Mouse (Mus musculus) gastrocnemius, postnatal 25 days (tissue): ENCODE results near the gene Ntm. TPM values are rescaled to one million over a fixed set of nuclear protein-coding genes. Genes with fewer than 3 reads are reported as not detected.

Experiments
- DNase-seq: peaks from one replicate; pipeline ENCODE4 v3.0.0; 2022
- total RNA-seq, 2 experiments: library from RNA; stranded (reverse); gene quantifications; 1 replicate in 1 of 2; 2 replicates in 1 of 2; pipeline ENCODE4 v1.2.3; 2021

Ntm gene
- total RNA-seq, 2 experiments from 2014 or later: 0.29 to 1.1 TPM

DNA sequence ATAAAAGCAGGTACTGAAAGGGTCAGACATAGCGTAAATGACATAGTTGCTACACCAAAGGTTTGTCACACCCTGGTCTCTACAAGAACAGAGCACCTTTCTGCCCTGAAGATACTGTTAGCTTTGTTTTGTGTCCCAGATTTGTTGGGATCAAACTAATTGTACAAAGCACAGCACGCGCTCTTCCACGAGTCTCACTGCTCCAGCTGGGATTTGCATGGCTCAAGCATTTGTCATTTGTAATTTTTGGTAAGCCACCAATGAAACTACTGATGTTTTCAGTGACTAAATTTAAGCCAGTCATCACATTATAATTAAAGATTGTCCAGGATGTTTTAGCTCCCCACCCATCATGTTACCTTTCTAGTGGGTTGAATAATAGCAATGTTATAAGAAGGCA lies 735.2 kb downstream of the Ntm start:
- no peak for DNase-seq

DNA sequence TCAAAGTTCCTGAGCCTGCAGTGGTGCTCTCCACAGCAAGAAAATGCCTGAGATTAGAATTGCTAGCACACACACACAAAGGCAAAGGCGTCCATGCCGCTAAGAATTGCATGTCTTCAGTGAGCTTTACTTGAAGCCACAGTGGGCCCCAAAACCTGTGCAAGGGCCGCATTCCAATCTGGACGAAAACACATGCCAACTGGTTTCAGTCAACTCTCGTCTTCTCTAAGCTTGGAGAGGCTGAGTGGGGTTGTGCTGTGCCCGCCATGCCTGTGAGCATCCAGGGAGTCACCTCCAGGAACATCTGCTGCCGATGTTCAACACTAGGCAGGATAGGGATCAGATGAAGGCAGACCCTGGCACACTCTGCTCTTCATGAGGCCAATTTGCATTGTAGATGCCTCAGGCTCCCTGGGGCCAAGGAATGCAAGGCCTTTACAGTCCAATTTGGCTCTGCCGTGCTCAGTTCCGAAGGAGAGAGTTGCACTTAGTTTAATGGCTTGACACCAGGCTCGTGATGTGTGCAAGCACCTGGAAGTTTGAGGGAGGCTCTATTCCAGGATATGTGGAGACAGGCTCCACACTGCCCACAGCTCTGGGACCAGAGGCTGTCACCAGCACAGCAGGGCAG lies 739.9 kb downstream of the Ntm start:
- DNase-seq: no peak

DNA sequence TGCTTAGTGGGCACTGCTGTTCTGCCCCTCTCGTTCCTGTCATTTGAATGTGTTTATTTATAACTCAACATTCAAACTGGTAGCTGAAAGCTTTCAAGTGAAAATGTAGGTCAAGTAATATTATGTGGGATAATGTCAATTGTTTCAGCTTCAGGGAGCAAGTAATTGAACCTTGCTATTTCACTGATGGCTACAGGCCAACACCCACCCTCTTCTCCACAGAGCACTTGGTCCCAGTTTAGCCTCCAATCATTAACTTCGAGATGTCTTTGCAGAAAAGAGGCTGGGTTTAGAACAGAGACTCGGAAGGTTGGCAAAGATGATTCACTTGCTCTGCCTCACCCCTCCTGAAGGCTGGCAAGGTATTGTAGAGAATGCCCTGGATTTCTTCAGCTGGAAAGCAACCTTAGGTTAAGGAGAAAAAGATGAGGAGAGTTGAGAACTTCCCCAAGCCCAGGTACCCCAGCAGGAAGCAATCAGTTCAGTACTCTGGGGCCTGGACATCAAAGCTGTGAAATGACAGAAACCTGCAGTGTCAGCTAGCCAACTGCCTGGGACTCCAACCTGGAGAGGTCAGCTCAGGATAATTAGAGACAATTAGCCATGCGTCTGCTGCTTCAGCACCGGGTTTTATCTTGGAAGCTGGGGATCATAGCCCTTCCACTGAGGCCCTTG lies 741.9 kb downstream of the Ntm start:
- no peak for DNase-seq

DNA sequence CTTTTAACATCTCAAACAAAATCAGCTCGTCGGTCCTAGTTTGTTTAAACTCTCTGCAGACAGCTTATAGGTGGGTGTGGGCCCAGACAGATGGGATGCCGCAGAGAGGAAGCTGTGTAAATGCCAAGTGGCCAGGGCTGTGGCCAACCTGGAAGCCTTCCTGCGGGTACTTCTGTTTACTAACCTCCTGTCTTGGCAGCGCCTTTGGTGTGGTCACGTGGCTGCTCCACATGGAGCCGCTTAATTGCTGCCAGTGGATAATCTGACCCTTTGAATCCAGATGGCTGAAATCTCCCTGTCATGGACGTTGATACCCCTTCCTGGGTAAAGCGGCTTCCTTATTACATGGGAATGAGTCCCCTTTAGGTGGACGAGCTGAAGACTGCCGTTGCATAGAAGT lies 742.4 kb downstream of the Ntm start:
- no peak for DNase-seq

DNA sequence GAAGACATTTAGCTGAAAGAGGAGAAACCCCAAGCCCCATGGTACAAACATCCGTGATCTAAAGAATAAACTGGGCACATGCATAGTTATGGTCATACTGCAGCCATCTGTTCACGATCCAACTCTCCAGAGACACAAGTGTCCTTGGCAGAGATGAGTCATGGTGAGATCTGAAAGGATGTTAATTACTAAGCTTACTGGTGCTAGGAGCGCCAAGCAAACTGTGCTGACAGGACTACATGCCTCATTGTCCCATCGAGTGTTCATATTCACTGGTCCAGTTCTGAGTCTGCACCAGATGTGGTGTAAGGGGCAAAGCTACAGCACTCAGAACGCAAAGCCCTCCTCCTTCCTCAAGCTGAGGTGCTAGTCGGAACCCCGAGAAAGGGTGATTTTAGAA lies 745.0 kb downstream of the Ntm start:
- no peak for DNase-seq

DNA sequence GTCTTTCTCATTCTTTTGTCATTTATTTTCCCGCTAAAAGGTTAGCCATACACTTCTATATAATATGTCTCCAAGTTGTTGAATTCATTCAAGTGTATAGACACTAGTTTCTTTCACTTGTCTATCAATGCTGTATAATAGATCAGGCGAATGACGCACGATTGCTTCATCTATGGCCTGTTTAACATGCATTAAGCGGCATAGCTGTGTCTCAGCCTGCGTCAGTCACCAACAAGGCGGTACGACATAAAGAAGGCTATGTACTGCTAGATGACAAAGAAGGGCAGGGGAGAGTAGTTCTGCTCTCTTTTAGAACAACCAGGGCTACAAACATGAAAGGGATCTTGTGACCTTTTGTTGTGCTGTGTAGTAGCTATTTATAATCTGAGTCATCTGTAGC lies 746.4 kb downstream of the Ntm start:
- DNase-seq: no peak

DNA sequence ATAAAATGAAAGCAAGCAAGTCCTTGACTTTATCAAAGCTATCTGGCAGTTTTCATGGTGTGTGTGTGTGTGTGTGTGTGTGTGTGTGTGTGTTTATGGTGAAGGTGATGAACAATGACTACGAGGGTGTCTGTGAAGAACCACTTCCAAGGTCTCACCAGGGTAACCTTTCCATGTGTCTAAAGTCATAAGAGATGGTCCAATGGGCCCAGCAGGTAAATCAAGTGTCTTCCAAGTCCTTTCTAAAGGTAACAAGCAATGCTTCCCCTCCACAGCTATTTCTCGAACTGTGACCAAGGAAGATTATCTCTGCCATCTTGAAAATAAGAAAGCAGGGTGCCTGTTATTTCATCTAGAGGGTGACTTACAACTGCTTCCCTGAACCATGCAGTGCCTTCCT lies 747.1 kb downstream of the Ntm start:
- DNase-seq: no peak

DNA sequence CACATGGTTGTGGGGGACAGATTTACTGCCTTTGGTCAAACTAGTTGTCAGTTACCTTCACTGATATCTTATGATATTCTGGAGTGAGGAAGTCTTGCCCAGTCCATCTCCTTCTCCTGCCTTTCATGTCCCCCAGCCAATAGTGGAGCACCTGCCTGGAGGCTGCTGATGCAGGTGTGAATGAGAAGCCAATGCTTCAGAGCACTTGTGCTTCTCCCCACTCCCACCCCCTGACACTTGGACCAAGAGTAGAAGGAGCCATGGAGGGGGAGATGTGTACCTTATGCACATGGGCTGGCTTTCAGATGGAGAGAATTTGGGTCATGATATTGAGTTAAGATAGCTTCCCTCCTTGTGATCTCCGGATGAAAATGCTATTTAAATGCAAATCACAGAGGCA lies 747.7 kb downstream of the Ntm start:
- DNase-seq: no peak

DNA sequence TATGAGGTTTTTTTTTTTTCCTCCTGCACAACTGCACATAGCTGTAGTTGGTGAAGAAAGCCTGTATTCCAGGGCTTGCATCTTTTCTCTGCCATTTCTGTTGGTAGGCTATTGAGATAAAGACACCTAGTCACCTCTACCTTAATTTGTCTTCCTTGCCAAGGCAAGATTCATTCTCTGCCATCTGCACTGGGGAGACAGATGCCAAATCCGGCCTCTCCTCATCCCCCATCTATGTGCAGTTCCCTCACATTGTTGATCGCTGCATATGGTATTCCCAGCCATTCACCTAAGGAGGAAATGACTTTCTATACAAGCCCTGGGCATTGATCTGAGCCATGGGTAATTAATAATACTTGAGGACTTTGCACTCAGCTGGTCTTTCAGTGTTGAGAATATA lies 753.7 kb downstream of the Ntm start:
- DNase-seq: no peak

DNA sequence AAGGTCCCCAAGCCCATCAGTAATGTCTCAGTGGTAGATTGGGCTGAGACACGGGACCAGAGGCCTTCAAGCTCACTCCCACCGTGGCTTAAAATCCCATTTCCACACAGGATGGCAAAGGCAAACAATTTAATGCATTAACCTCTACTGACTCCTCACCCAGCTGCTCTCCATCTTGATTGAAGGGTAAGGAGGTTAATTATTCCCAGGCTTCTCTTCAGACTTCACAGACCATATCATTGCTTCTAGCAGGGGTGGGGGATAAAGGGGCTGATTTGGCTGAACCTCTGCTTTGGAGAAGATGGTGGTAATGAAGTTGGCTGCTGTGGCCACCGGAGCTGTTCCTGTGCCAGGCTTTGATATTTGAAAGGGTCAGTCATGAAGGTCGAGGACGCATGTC lies 754.8 kb downstream of the Ntm start:
- DNase-seq: no peak

DNA sequence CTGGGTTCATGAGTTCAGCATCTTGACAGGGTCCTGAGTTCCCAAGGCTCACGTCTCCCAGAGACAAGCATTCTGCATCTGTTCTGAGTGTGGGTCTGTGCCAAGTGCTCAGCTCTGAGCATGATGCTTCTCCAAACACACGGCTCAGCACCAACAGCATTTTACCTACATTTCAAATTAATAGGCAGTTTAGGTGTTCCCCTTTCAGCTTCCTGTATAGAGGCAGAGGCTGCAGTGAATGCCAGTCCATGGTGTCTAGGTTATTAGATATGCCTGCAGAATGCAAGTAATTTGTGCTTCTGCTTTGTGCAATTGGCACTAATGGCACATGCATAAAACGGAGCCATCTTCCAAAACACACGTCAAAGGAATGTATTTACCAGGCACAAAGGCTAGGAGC lies 757.3 kb downstream of the Ntm start:
- DNase-seq: no peak

DNA sequence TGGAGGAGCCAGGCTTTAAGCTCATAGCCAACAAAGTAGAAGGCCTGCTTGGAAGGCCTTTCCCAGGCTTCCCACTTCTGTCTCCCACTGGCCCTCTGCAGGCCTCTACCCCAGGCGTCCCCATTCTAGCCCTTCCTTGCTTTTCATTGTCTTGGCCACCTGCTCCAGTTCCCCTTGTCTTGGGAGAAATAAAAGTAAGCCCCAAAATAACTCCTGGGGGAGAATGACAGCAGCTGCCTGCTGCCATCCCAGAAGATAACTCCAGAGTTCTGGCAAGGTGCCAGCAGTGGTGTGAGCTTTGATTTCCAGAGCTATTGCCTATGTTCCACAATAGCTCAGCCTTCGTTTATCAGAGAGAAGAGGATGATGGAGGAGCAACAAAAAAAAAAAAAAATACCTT lies 760.7 kb downstream of the Ntm start:
- no peak for DNase-seq

DNA sequence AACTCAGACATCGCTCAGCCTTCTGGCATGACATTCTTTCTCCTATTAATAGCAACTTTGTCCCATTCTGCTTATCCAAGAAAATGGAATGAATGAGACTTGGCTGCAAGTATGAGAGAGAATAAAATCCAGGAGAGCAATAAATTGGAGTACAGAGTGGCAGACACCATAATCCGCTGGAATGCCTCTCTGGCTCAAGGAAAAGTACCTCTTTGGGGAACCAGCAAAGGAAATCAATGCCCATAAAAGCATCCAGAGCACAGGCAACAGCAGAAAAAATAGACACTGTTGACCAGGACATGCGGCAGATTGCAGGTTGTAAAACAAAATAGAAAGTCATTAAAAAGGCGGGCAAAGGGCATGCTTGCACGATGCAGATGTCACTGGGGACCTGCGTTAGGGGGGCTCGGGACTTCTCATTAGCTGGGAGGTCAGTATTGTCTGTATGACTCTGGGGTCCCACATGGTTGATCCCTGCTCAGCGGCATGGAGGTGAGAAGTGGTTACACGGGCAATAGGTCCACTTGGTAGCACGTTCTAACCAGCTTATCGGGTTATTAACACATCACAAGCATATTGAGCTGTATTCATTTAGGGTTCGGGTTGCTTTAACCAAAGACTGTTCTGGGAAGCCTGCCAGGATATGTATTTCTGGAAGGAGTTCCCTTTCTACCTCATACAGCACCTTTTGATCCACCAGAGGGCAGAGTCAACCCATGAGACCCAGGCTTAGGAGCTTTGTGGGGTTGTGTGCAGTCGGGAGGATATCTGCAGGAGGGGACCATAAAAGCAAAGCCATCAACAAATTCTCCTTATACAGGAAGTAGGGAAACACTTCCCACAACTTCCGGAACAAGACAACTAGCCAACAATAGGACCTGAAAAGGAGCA lies 761.5 kb downstream of the Ntm start:
- no peak for DNase-seq

DNA sequence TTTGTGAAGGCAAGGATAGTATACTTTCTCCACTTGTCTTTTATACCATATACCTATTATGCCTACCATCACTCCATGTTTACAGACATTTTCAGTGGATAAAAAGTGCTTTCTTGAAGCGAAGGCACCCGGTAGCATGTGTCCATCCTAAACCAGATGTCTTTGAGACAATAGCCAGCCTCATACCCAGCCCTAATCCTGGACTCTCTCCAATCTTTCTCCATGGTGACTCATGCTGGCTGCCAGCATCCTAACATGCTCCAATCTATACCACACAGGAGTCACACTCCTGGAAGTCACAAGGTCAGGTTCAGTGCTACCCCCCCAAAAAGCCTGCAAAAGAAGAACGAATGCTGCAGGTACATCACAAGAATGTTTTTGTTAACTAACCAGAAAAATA lies 765.9 kb downstream of the Ntm start:
- no peak for DNase-seq

DNA sequence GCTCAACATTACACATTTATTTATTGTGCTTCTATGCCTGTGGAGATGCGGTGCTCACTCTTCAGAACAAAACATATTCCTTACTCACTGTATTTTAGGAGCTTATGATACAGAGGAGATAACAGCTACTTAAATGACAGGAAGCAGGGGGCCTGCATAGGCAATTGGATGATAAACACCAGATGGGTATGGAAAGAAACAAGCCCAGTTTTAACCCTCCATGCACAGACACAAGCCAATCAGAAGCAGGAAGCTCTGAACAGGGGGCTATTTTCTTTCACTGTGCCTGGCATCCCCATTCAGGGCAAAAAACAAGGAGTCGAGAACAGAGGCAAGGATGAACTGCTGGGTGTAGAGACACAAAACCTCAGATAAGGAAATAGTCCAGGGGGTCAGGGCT lies 768.7 kb downstream of the Ntm start:
- DNase-seq: no peak

DNA sequence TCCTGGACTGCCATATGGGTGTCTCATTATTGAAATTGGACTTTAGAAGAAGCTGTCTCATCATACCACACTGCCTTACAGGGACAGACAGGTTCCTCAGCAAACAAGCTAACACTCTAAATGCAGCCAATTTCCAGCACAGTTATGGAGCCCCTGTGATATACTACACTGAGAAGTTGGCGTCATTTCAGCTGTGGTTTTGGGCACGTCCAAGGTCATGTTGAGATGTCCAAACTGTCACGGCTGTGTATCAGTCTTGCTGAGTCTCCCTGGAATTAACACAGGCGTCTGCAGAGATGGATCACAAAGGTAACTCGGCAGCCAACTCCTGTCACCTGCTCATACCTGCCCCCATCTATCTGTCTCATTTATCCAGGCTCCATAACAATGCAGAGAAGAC lies 779.9 kb downstream of the Ntm start:
- no peak for DNase-seq

DNA sequence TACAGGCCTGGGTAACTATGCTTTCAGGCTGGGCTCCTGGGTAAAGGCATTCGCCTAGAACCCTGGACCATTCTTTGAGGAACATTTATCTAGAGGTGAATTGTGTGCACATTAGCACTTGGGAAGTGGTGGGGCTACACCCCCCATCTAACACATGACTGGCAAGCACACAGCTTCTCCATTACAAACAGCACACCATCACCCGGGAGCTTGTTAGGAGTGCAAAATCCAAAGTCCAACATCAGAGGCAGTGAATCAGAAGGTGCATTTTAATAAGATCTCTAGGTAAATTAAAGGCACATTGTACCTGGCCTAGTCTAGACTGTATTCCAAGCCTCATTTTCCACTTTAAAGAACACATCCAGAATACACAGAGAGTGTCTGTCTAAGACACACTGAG lies 781.3 kb downstream of the Ntm start:
- DNase-seq: no peak

DNA sequence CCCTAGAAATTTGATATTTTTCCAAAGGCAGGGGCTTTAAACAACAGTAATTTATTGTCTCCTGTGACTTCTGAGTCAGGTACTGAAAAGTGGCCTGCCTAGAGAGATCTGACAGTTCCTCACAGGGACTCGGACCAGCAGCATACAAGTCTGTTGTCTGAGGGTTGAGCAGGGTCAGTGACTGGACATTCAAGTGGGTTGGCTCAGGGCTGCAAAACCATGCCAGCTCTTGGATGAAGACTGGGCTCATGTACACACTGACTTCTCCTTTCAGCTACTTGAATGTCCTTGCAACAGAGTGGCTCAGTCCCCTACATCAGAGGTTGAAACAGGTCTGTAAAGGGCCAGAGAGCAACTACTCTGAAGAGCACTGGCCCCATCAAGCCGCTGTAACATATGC lies 797.2 kb downstream of the Ntm start:
- DNase-seq: no peak

DNA sequence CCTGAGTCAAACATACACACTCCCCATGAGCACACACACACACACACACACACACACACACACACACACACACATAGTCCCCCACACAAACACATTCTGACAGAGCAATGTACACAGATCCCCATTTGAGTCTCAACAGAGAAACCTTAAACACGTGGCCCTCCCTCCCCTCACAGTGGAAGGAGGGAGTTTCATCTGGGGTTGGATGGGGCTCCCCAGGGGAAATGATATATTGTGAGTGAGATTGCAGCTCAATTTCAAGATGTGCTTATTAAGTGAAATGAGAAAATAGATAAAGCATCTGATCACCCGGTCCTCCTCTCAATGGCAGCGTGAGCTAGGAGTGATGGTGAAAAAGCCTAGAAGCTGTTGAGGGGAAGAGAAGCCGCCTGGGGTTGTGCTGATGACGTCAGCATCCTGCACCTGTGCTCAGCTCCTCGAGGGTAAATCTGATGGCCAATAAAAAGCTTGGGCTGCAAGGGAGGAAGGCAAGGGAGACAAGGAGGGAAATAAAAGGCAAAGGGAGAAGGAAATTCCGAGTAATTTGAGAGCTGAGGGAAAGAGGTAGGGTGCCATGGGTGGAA lies 801.8 kb downstream of the Ntm start:
- no peak for DNase-seq

DNA sequence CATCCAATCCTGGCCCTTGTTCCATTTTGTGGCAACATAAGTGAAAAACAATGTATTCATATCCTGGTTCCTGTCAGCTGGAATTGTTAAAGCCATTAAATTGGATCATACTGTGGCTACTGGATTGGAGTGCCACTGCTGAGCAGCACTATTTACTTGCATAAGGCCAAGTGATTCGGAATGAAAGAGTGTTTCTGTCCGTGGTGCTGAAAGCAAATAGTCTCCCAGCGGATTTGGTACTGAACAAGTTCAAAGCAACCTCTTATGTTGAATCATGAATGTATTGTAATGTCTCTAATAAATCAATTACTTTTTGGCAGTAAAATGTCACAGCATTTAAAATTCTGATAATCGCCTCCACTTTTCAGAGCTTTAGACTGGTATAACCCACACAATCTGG lies 817.0 kb downstream of the Ntm start:
- DNase-seq: no peak

DNA sequence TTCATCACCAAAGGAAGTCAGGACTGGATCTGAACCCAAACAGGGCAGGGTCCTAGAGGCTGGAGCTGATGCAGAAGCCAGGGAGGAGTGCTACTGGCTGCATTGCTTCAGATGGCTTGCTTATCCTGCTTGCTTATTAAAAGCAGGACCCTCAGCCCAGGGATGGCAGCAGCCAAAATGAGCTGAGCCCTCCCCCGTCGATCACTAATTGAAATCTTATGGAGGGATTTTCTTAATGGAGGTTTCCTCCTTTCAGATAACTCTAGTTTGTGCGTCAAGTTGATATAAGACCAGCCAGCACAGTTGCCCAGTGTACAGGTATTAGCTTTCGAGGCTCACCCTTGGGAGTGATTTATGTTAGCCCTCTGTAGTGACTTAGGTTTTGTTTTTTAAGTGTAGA lies 826.9 kb downstream of the Ntm start:
- no peak for DNase-seq

DNA sequence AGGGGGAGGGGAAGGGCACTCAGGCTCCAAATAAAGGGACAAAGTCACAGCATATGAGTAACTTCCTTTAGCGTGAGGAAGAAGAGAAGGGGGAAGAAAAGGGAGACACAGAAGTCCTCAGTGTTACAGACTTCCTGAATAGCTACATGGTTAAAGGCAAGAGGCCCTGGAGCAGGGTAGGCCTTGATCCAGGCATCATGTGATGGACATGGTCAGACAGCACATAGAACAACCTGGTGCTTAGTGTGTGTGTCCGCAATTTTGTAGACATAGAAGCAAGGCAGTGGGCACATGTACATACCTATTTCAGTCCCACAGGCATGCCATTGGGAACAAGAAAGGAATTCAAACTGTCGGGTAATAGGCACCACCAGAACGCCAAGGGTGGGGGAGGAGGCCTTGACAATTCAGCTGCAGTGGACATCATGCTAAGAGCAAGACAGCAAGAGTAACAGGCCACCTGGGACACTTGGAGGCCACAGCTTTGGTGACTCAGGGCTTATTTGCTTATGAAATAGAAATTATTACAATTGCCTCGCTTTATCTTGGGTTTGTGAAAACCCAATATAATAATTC lies 832.1 kb downstream of the Ntm start:
- no peak for DNase-seq

DNA sequence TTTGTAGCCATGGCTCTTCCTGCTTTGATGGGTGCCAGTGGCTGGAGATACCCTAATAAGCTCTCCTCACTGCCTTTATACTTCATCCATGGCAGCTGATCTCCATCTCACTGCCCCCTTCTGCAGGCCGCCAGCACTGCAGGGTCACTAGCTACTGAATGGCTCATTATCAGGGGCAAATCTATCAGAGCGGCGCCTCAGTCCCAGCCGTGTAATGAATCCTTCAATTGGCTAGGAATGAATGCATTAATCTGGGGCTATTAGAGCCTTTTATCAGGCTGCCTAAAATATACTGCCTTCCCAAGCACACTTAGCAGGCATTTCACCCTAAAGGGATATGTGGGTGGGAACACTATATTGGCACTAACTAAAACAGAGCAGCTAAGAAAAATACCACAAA lies 832.6 kb downstream of the Ntm start:
- DNase-seq: no peak
